Mouse (Mus musculus) hindbrain, embryonic 13.5 days (tissue): ENCODE results near the gene Sipa1l1. TPM values are rescaled to one million over a fixed set of nuclear protein-coding genes. Genes with fewer than 3 reads are reported as not detected.

ENCODE experiments used
- ATAC-seq: fragments of 200-750 bp; cut with Nextera tagmentation; 2 replicates; pipeline ENCODE4 v1.8.0; 2017; ENCODE audit warnings: moderate TSS enrichment; ENCODE audit not compliant: low FRiP score
- H3K27ac ChIP-seq: fragments of 300-500 bp; sonication (generic); 2 replicates; pipeline ENCODE4 v1.5.1; 2015; ENCODE audit warnings: inconsistent platforms, mild to moderate bottlenecking, moderate library complexity
- H3K27me3 ChIP-seq: fragments of 300-500 bp; sonication (generic); 2 replicates; pipeline ENCODE4 v1.6.1; 2015; ENCODE audit warnings: mild to moderate bottlenecking, inconsistent platforms
- H3K36me3 ChIP-seq: fragments of 300-500 bp; sonication (generic); 2 replicates; pipeline ENCODE4 v1.6.1; 2015; ENCODE audit warnings: mild to moderate bottlenecking, inconsistent platforms
- H3K4me1 ChIP-seq: fragments of 300-500 bp; sonication (generic); replicated peaks from 2 replicates; pipeline ENCODE4 v1.6.1; 2015; ENCODE audit warnings: inconsistent platforms
- H3K4me2 ChIP-seq: fragments of 300-500 bp; sonication (generic); 2 replicates; pipeline ENCODE4 v1.6.1; 2015; ENCODE audit warnings: inconsistent platforms, mild to moderate bottlenecking, moderate library complexity
- H3K4me3 ChIP-seq: fragments of 300-500 bp; sonication (generic); 2 replicates; pipeline ENCODE4 v1.5.1; 2015; ENCODE audit warnings: mild to moderate bottlenecking, inconsistent platforms
- H3K9ac ChIP-seq: fragments of 300-500 bp; sonication (generic); 2 replicates; pipeline ENCODE4 v1.6.1; 2015; ENCODE audit warnings: mild to moderate bottlenecking, inconsistent platforms
- H3K9me3 ChIP-seq: fragments of 300-500 bp; sonication (generic); 2 replicates; pipeline ENCODE4 v1.6.1; 2016; ENCODE audit warnings: inconsistent platforms
- WGBS: fragments of 180-500 bp; shearing (Covaris S2); methylation state at CpG from one replicate; pipeline ENCODE4 v1.1.7; 2015; 5-methylcytosine and 5-hydroxymethylcytosine counted together
- polyA plus RNA-seq: library from polyadenylated mRNA; unstranded; fragments of >200 nt; fragmentation: Nextera tagmentation; extraction: Ambion mirVana; gene quantifications from 2 replicates; pipeline ENCODE4 v1.2.1, GENCODE M21; 2015

Gene Sipa1l1
- polyA plus RNA-seq, 1 experiment from 2014 or later, result 13.6 TPM

DNA sequence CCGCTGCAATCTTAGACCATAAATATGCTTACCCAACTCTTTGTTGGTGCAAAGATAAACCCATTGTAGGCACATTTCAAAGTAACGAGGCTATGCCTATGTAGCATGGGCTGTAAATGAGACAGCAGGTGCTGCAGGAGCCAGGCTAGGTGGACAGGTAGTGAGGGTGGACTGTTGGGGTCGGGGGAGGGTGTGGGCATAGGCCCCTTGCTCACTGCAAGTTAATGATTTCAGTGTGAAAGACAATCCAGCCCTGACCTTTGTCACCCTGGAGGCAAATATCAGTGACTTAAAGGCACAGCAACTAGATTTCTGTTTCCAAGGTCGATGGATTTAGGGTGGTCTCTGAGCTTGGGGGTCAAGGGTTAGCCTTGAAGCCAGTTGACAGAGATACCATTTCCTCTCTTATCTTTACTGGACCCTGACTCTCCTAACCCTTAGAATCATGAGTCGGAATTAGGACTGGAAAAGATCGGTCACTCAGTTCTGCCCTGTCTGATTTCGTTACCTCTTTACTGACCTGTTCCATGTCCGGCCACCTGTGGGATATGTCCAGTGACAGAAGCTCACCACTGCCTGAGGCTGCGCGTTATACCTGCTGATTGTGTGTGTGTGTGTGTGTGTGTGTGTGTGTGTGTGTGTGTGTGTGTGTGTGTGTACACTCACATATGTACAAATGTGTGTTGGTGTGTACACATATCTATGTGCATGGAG, 286.7 kb downstream of the Sipa1l1 start:
- Histone ChIP-seq H3K4me3 (no peak overlapping the region), H3K36me3 (no peaks in the 10 kb centered on the region), H3K27ac (no peak overlapping the region), H3K9ac (no peak overlapping the region), H3K4me2 (no peak overlapping the region), H3K27me3 (no peaks in the 10 kb centered on the region), H3K4me1 (no peaks in the 10 kb centered on the region), H3K9me3 (no peaks in the 10 kb centered on the region)
- WGBS, result 86% methylated on average over 10 of the region's 10 CpGs
- no peak for ATAC-seq

DNA sequence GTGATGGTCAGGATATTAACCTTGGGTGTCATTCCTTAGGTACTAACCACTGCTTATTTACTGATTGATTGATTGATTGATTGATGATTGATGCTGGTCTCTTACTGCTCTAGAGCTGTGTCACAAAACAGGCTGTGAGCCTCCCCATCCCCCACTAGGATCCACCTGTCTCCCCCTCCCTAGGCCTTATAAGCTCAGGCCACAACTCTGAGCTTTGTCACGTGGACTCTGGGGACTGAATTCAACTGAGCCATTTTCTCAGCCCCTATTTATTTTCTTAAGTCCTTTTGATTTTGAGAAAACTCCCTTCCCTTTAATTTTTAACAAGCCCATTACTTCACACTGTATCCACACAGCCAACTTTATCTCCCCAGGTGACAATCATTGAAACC, 287.3 kb downstream of the Sipa1l1 start:
- Histone ChIP-seq H3K4me2 (no peak overlapping the region), H3K9me3 (no peaks in the 10 kb centered on the region), H3K27ac (no peak overlapping the region), H3K36me3 (no peaks in the 10 kb centered on the region), H3K4me1 (no peaks in the 10 kb centered on the region), H3K9ac (no peak overlapping the region), H3K27me3 (no peaks in the 10 kb centered on the region), H3K4me3 (no peak overlapping the region)
- ATAC-seq, result no peak
- WGBS, result 70% methylated on average over 1 of the region's 1 CpGs

DNA sequence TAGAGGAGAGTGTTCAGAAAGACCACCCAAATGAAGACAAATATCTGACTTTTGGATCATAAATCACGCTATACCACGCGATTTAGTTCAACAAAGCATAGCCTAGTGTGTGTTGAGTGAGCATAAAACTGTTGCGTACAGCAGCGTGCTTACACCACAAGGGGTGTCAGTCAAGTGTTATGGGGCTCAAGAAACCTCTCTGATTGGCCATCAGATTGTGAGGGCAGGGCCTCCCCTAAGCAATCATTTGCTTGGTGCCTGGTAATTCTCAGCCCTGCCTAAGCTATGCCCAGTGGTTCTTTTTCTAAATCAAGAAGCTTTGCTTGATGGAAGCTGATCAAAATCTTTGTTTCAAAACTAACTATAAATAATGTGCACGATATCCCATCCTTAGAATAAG, 288.5 kb downstream of the Sipa1l1 start:
- 91% methylated on average over 6 of the region's 6 CpGs for WGBS
- Histone ChIP-seq H3K27ac (no peak overlapping the region), H3K4me1 (no peaks in the 10 kb centered on the region), H3K9me3 (no peaks in the 10 kb centered on the region), H3K36me3 (no peaks in the 10 kb centered on the region), H3K4me2 (no peak overlapping the region), H3K27me3 (no peaks in the 10 kb centered on the region), H3K9ac (no peak overlapping the region), H3K4me3 (no peak overlapping the region)
- ATAC-seq, result no peak

DNA sequence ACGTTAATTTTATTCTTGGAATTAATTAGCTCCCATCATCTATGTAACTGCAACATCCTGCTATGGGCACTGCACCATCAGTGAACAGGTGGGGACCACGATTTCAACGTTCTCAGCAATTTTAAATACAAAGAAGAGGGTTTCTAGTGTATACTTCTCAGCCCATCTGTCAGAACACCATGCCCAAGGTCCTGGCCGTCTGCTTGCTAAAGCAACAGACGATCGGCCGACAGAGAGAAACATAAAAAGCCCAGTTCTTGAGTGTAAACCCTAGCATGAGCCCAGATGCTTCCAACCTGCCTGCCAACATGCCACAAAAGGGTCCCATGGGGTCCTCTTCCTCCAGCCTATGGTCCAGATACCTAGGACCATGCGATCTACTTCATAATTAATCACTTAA, 288.9 kb downstream of the Sipa1l1 start:
- Histone ChIP-seq H3K4me1 (no peaks in the 10 kb centered on the region), H3K27me3 (no peaks in the 10 kb centered on the region), H3K36me3 (no peaks in the 10 kb centered on the region), H3K4me3 (no peak overlapping the region), H3K27ac (no peak overlapping the region), H3K4me2 (no peak overlapping the region), H3K9me3 (no peaks in the 10 kb centered on the region), H3K9ac (no peak overlapping the region)
- 93% methylated on average over 8 of the region's 8 CpGs for WGBS
- no peak for ATAC-seq

DNA sequence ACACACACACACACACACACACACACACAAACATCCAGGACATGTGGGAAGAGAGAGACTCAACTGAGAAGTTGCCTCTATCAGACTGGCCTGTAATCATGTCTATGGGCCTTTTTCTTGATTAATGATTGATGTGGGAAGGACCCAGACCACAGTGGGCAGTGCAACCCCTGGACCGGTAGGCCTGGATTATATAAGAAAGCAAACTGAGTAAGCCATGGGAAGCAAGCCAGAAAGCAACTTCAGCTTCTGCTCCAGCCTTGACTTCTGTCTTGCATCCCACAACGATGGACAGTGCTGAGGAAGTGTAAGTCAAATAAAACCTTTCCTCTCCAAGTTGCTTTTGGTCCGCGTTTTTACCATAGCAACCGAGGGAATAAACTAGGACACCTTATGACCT, 298.1 kb downstream of the Sipa1l1 start:
- no peak overlapping the region for H3K27ac ChIP-seq
- H3K4me1 ChIP-seq, result peaks cover 5% of the 10 kb centered on the region
- H3K9me3 ChIP-seq, result no peaks in the 10 kb centered on the region
- no peak for ATAC-seq
- no peaks in the 10 kb centered on the region for H3K36me3 ChIP-seq
- H3K4me2 ChIP-seq, result no peak overlapping the region
- H3K4me3 ChIP-seq, result no peak overlapping the region
- no peak overlapping the region for H3K9ac ChIP-seq
- 89% methylated on average over 5 of the region's 5 CpGs for WGBS
- 0 out of 2 replicates have a peak, but pooled peaks cover 4% of the 10 kb centered on the region for H3K27me3 ChIP-seq

DNA sequence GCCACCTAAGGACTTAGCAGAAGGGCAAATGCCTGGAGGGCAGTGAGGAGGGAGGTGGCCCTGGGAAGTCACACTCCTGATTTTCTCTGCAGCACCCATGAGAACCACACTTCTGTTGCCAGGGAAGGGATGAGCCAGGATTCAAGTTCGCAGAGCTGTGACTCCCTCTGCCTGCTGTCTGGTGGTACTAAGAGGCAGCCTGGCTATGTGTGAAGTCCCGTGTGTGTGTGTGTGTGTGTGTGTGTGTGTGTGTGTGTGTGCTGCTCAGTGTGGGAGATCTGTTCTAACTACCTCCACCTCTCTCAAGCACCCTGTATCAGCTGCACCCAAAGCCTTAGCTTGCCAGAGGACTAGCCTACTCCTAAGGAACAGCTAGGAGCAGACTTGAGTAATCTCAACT, 298.5 kb downstream of the Sipa1l1 start:
- no peaks in the 10 kb centered on the region for H3K9me3 ChIP-seq
- no peak overlapping the region for H3K4me3 ChIP-seq
- no peak overlapping the region for H3K9ac ChIP-seq
- ATAC-seq, result no peak
- H3K36me3 ChIP-seq, result no peaks in the 10 kb centered on the region
- H3K27me3 ChIP-seq, result 0 out of 2 replicates have a peak, but pooled peaks cover 4% of the 10 kb centered on the region
- peaks cover 5% of the 10 kb centered on the region for H3K4me1 ChIP-seq
- H3K4me2 ChIP-seq, result no peak overlapping the region
- WGBS, result 70% methylated on average over 2 of the region's 2 CpGs
- H3K27ac ChIP-seq, result no peak overlapping the region

DNA sequence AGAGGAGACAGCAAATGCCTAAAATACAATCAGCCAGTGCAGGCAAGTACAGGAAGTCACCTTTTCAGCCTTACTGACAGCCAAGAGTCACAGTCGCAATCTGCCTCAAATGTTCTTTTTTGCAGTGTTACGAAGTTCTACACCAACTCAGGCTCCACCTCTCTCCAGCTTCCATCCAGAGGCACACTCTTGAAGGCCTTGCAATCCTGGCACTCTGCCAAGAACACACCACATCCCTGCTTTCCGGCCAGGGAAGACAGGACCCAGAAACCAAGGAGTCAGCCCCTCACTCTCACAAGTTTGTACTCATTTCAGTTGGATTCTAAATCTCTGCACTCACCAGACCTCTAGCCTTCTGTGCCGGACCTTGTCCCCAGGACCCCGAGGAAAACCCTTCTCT, 299.3 kb downstream of the Sipa1l1 start:
- H3K36me3 ChIP-seq, result no peaks in the 10 kb centered on the region
- no peak for ATAC-seq
- no peak overlapping the region for H3K9ac ChIP-seq
- 73% methylated on average over 5 of the region's 5 CpGs for WGBS
- H3K9me3 ChIP-seq, result no peaks in the 10 kb centered on the region
- peaks cover 5% of the 10 kb centered on the region for H3K4me1 ChIP-seq
- no peak overlapping the region for H3K4me2 ChIP-seq
- H3K27me3 ChIP-seq, result 0 out of 2 replicates have a peak, but pooled peaks cover 4% of the 10 kb centered on the region
- no peak overlapping the region for H3K27ac ChIP-seq
- H3K4me3 ChIP-seq, result no peak overlapping the region

DNA sequence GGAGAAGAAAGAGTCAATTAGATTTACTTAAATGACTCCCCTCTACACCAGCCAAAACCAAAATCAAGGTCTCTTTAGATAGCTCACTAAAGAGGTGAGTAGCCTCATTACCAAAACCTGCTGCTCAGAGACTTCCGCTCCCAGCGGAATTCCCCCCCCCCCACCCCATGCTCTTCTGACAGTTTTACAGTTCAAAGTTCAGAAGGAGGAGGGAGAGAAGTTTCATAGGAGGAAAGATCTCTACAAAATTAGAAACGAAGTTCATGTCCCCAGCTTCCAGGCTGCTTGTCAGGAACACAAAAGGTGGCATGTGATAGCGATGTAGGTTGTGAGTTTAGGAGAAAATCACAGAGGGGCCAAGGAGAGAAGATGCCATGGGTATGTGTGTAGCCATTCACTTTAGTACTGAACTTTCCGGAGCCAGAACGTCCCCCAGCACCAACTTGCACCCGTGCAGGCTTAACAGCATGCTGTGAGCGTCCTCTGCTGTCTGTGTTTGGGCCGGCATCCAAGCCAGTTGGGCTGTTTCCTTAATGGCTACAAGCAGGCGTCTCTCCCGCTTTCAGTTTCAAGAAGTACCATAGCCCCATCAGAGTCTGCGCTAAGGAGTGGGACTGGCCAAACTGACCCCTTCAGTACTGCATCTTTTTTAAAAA, 300.7 kb downstream of the Sipa1l1 start:
- Histone ChIP-seq H3K4me2 (peak overlapping the region; percentile 89), H3K36me3 (no peaks in the 10 kb centered on the region), H3K27me3 (0 out of 2 replicates have a peak, but pooled peaks cover 4% of the 10 kb centered on the region), H3K4me1 (peaks cover 5% of the 10 kb centered on the region), H3K27ac (peak overlapping the region; percentile 86), H3K9ac (peak overlapping the region; percentile 70), H3K4me3 (peak overlapping the region; percentile 50), H3K9me3 (no peaks in the 10 kb centered on the region)
- ATAC-seq, result peak; percentile 84
- WGBS, result 4% methylated on average over 12 of the region's 12 CpGs

DNA sequence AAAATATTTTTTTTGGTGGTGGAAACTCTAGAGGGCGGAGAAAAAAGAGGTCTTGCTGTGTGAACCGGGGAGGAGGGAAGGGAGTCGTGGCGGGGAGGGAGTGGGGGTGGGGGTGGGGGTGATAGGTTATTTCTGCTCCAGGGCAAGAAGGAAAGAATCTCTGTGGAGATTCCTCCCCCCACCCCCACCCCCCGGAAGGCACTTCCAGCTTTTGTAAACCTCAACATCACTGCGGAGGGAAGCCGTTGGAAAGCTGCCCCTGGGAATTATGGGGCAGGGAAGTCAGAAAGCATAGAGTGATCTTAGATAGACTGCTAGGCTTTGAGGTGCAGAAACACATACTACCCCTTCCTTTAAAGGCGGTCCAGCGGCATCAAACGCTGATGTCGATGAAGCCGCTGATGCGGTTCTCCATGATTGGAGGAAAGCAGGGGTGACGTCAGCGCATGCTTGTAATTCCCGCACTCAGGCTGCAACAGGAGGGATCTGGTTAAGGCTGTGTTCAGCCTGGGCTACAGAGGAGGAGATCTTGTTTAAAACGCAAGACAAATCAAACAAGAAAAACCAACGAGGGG, 301.3 kb downstream of the Sipa1l1 start:
- peaks cover 5% of the 10 kb centered on the region for H3K4me1 ChIP-seq
- peak overlapping the region; percentile 89 for H3K4me2 ChIP-seq
- H3K9ac ChIP-seq, result peak overlapping the region; percentile 70
- 0 out of 2 replicates have a peak, but pooled peaks cover 4% of the 10 kb centered on the region for H3K27me3 ChIP-seq
- peak overlapping the region; percentile 50 for H3K4me3 ChIP-seq
- H3K36me3 ChIP-seq, result no peaks in the 10 kb centered on the region
- no peaks in the 10 kb centered on the region for H3K9me3 ChIP-seq
- WGBS, result under 1% methylated on average over 18 of the region's 18 CpGs
- H3K27ac ChIP-seq, result peak overlapping the region; percentile 86
- ATAC-seq, result peak; percentile 93

DNA sequence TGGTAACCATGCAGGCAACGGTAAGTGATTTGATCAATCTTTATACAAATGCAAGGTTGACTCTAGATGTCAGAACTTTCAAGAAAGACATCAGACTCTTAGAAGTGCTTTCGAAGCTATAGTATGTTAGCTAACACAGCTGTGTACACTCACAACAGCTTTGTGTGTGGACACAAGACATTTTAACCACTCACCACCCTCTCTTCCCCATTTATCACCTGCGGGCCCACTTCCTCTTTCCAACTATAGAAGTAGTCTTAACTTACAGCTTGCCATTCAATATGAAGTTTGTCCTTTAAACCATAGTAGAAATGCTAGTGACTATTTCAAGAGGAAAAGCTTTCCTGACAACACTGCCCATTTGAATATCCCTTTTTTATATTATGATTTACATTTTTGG, 303.7 kb downstream of the Sipa1l1 start:
- 87% methylated on average over 3 of the region's 3 CpGs for WGBS
- Histone ChIP-seq H3K27me3 (0 out of 2 replicates have a peak, but pooled peaks cover 6% of the 10 kb centered on the region), H3K4me3 (no peak overlapping the region), H3K4me2 (no peak overlapping the region), H3K36me3 (no peaks in the 10 kb centered on the region), H3K27ac (no peak overlapping the region), H3K9me3 (no peaks in the 10 kb centered on the region), H3K9ac (no peak overlapping the region), H3K4me1 (peaks cover 9% of the 10 kb centered on the region)
- ATAC-seq, result no peak

DNA sequence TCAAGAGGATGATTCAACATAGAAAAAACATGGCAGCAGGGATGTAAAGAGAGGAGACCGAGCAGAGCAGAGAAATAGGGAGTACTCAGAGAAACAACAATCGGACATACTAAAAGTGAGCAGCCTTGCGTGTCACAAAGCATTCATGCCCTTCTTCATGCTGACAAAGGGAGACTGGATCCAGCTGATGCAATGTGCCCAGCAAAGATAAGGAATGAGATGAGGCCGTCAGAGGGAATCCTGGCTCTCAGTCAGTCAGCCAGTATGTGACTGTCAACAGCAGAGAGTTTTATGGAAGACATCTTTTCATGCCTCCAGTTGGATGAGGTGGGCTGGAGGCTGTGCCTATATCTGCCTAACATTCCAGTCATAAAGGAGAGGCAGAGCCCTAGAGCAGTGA, 304.1 kb downstream of the Sipa1l1 start:
- H3K27ac ChIP-seq, result no peak overlapping the region
- peaks cover 14% of the 10 kb centered on the region for H3K4me1 ChIP-seq
- H3K9ac ChIP-seq, result no peak overlapping the region
- no peak overlapping the region for H3K4me2 ChIP-seq
- 75% methylated on average over 4 of the region's 4 CpGs for WGBS
- no peaks in the 10 kb centered on the region for H3K9me3 ChIP-seq
- no peak for ATAC-seq
- no peaks in the 10 kb centered on the region for H3K36me3 ChIP-seq
- 0 out of 2 replicates have a peak, but pooled peaks cover 6% of the 10 kb centered on the region for H3K27me3 ChIP-seq
- no peak overlapping the region for H3K4me3 ChIP-seq

DNA sequence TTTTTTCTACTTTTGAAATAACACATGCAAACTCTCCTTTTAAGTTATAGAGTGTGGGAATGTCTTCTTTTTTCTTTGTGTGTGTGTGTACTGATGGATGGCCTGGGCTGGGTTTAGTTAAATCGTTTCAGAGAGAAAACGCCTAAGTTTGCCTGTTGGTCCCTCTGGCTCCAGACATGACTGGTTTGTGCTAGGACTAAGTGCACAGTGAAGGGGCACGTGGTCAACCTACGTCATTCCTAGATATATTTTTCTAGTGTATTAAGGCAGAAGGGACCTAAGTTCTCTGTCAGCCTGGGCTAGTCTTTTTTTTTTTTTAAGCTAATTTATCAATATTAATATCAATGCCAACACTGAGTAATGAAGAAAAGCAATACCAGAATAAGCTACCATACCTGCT, 305.3 kb downstream of the Sipa1l1 start:
- Histone ChIP-seq H3K9ac (no peak overlapping the region), H3K4me2 (no peak overlapping the region), H3K36me3 (no peaks in the 10 kb centered on the region), H3K4me1 (peaks cover 25% of the 10 kb centered on the region), H3K27me3 (0 out of 2 replicates have a peak, but pooled peaks cover 6% of the 10 kb centered on the region), H3K9me3 (no peaks in the 10 kb centered on the region), H3K27ac (no peak overlapping the region), H3K4me3 (no peak overlapping the region)
- ATAC-seq, result no peak
- 91% methylated on average over 4 of the region's 4 CpGs for WGBS
